Mouse (Mus musculus) G1E-ER4 (cell line): ENCODE measurements around the gene 5830473C10Rik. TPM values are rescaled to one million over a fixed set of nuclear protein-coding genes. Genes with fewer than 3 reads are reported as not detected.

Experiments used
- GATA1 ChIP-seq: IDR thresholded peaks from one replicate; pipeline ENCODE4 v1.8.0; 2012; ENCODE audit warnings: low read length, inconsistent platforms
- polyA plus RNA-seq: library from polyadenylated mRNA; stranded (reverse); fragments of >175 nt; gene quantifications from 2 replicates; pipeline ENCODE4 v1.2.3, GENCODE M21; 2012

Gene 5830473C10Rik
- polyA plus RNA-seq, 1 experiment, result not detected

DNA sequence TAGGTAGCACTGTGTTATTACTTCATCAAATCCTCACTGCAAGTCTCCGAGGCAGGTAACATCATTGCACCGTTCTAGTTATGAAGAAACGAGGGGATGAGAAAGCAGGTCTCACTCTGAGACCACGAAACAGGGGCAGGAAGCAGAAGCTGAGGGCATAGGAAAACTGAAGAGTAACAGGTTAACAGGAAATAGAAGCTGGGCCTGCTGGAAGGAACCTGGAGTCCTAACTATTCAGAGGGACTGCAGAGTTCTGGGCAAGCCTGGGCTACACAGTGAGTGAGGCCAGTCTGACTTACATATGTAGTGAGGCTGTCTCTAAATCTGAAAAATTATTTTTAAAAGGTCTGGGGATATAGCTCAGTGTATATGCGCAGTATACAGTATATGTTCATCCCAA, 27.2 kb downstream of the 5830473C10Rik start:
- TF ChIP-seq GATA1, result no peak

- TF ChIP-seq GATA1, result no peak
These were observed 28.0 kb downstream of the 5830473C10Rik start for GRCm38 (mm10) chr5:90588708-90589595.

DNA sequence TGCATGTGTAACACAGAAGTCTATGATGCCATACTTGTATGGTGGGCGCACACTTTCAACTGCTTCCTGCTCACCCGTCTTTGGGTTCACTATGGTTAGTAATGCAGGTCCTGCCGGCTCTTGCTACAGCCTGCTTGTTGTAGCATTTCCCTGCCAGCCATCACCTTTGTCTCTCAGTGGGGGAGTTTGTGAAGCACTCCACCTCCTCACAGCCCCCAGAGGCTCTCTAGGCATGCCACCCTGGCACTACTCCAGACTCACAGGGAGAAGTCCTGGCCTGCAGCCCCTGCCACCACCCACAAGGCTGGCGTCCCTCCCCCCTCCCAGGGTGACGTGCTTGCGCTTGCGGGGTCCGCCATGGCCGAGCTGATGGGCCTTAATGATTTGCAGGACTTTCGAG, 29.8 kb downstream of the 5830473C10Rik start:
- no peak for TF ChIP-seq GATA1

DNA sequence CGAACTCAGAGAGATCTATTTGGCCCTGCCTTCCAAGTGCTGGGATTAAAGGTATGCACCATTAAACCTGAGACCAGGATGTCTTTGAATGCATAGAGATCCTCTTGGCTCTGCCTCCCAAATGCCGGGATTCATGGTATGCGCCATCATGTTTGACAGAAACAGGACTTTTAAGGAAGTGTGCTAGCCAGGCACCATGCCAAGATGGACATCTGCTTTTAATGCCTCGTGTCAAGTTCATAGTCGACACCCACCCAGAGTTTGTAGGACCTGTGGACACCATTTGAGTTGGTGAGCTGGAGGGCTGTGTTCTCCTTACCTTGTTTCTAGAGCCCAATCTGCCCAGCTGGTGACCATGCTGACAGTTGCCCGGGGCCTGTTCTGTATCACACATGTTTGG, 31.0 kb downstream of the 5830473C10Rik start:
- TF ChIP-seq GATA1, result no peak

- no peak for TF ChIP-seq GATA1
These were observed 34.0 kb downstream of the 5830473C10Rik start for GRCm38 (mm10) chr5:90594945-90595344.

DNA sequence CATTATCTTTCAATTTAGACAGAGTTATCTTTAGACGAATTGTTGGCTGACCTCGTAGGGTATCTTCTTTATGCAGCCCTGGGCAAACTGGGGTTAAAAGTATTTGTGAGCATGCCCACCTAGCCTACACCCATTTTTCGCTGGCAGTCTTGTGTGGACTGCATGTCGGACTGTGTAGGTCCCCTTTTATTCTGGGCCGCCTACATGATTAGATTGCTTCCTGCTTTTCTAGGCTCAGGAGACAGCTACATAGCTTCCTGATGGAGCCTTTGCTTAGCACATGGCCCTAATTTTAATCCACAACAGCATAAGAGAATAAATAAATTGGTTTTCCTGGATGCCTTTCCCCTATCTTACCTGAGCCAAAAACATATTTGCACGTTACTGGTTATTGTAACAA, 35.2 kb downstream of the 5830473C10Rik start:
- no peak for TF ChIP-seq GATA1

DNA sequence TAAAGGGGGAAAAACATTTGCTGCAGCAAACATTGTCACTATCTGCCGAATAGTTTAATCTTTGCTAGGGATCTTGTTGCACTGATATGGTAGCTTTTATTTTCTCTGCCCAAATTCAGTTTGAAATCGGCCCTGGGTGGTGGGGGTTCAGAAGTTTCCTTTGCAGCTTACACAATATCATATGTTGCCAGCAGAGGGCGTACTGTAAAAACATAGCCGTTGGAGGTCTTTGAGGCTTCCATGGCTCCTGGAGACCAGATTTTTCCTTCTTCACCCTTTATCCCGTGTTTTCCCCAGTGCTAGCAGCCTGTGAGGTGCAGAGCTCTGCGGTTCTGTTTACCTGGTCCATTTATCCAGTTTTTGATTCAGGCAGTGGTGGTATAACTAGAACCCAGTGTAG, 40.6 kb downstream of the 5830473C10Rik start:
- no peak for TF ChIP-seq GATA1

DNA sequence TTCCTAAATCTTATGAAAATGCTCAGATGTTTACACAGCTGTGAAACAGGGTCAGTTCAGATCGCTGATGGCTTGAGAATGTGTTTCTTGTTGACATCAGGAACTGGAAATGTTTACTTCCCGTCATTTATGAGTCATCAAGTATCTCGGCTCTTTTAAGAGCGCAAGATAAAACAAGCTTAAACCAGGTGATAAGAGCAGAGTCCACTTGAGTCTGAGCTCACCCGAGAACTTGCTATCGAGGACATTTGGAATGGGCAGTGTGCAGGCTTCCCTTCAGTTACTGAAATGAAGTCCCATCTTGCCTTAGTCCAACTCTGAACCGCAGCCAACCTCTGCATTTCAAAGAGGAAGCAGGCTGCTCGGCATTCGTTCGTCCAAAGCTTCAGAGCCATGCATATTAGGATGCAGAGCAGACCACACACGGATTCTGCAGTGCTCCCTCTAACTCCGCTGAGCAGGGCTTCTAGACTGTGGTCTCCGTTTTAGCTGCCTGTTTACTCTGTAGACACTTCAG, 42.6 kb downstream of the 5830473C10Rik start:
- TF ChIP-seq GATA1, result no peak

DNA sequence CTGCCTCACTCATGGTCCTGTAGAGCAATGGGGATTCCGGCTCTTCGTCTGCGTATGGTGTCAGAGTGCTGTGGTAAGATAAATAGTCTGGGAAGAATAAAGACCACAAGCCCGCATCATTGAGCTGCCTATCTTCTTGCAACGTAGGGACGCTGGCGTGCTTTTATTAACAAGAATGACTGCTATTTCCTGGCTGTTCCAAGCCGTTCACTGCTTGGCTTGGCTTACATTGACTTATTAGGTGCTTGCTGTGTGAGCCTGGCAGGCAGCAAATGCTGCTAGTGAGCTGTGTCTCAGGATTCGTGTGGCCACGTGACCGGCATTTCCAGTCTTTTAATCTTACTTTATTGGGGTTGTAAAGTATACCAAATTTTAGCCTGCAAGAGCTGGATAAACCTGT, 48.0 kb downstream of the 5830473C10Rik start:
- no peak for TF ChIP-seq GATA1

DNA sequence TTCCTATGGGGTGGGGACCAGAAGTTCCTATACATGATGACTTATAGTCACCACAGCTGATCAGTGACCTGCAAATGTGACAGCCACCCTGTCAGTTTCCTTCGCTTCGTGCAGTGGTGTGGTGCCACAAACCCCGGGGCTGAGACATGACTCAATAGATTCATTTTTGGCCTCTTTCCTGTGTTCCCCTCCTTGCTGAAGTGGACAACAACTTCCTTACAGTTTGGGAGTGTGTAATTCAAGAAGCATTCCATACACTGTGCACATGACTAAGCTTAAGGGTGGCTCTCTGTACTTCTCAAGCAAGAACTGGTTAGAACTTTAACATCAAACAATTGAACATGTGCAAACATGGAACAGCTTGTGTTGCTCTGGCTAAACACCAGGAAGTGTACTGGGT, 50.5 kb downstream of the 5830473C10Rik start:
- TF ChIP-seq GATA1, result no peak

DNA sequence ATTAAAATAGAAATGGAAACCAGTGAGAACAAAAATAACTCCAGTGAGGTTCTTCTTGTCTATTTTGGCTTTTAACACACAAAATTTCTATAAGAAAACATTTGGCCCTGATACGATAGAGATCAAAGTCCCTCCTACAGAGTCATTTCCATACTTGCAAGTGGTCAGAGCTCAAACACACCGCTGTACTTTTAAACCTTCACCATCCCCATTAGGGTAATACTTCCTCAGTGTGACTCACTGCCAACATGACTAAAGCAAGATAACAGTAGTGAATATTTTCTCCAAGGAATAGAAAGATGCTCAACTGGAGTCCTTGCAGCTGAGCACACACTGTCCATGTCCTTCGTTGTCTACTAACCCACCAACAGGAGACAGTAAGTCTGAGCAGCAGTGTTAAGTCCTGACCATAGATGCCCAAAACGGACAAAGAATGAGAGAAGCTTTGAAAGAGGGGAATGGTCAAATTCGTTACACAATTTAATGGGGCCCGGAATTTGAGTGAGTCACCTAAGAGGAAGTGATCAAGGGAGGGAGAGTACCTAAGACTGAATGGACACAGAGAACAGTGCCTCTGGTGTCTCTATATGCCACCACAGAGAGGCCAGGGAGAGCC, 51.2 kb downstream of the 5830473C10Rik start:
- TF ChIP-seq GATA1, result no peak

GRCm38 (mm10) chr5:90617859-90618258, 57.0 kb downstream of the 5830473C10Rik start:
- TF ChIP-seq GATA1, result no peak

DNA sequence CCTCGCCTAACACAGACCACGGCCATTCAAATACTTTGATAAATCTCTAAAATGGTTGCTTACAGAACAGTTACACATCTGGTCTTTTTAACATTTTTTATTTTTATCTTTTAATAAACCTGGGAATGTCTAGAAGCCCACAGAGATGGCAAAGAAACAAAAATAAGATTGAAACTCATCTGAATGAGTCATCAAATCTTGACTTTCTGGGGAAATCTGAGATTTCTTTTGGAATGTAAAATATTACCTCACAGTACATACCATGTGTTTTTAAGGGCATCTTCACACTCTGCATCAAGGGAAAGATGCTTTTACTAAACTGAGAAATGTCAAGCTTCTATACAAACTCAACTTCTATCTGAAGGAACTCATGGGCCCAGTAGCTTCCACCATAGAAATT, 60.4 kb downstream of the 5830473C10Rik start:
- TF ChIP-seq GATA1, result no peak

GRCm38 (mm10) chr5:90621726-90622125, 60.8 kb downstream of the 5830473C10Rik start:
- no peak for TF ChIP-seq GATA1

DNA sequence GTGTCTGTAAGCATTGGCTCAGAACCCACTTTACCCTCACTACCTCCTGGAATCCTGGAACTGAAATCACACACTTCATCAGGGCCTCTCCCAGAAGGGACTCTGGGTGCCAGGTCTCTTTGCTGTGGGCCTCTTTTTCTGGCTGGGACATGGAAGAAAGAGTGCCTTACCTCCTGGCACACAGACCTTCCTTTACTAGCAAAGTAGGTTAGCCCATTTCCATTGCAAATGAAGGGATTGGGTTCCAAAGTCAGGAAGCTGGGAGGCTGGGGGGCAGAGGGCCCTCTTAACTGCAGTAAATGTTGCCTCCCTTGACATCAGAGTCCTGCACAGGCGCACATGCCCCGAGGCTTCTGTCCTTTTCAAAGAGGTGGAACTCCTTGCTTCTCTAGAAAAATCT, 62.3 kb downstream of the 5830473C10Rik start:
- no peak for TF ChIP-seq GATA1

- TF ChIP-seq GATA1, result no peak
These were observed 64.0 kb downstream of the 5830473C10Rik start for GRCm38 (mm10) chr5:90624708-90625425.
